Mouse (Mus musculus) heart, adult 2 months (tissue): Measurements from ENCODE around the gene Olfr652.

Experiments used
- CTCF ChIP-seq: fragments of 200-600 bp; IDR thresholded peaks from 2 replicates; pipeline ENCODE4 v1.8.1; 2022; ENCODE audit warnings: antibody characterized with exemption, mild to moderate bottlenecking, moderate library complexity
- EP300 ChIP-seq: fragments of 200-500 bp; IDR thresholded peaks from 2 replicates; pipeline ENCODE4 v1.6.1; 2011; ENCODE audit warnings: low read depth, low read length, control low read depth; ENCODE audit not compliant: insufficient read depth
- POLR2A ChIP-seq: fragments of 200-500 bp; IDR thresholded peaks from 2 replicates; pipeline ENCODE4 v1.6.1; 2011; ENCODE audit warnings: mild to moderate bottlenecking, low read depth, low read length, control low read depth; ENCODE audit not compliant: insufficient read depth

DNA sequence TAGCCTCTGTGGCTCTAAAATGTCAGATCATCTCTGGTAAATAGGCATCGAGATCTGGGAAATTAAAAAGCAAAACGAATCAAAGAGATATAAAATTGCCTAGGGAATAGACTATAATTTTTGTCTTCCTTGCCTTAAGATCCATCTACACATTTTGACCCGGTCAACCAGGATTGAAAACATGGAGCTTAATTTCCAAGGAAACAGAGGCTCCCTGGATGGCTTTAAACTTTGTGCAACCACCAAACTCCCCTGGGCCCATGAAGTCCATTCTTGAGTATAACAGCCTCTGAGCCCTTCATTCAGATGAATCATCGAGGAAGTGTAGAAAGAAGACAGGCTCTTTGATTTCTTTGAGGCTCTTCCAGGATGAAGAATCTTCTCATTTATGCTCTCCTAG lies 53.0 kb downstream of the Olfr652 start, which contains the start of gene Olfr656:
- TF ChIP-seq POLR2A, result no peak
- no peak for TF ChIP-seq CTCF
- no peak for TF ChIP-seq EP300
